Mouse (Mus musculus) spleen, adult 2 months (tissue): Measurements from ENCODE around the gene Rchy1.

Experiments
- CTCF ChIP-seq: fragments of 200-500 bp; IDR thresholded peaks from 2 replicates; pipeline ENCODE4 v1.5.1; 2011; ENCODE audit warnings: mild to moderate bottlenecking, inconsistent platforms; ENCODE audit not compliant: insufficient read depth, insufficient read length, insufficient replicate concordance; ENCODE audit errors: extremely low read depth
- POLR2A ChIP-seq: fragments of 200-500 bp; IDR thresholded peaks from 2 replicates; pipeline ENCODE4 v1.6.1; 2011; ENCODE audit warnings: low read depth, low read length, inconsistent platforms

DNA sequence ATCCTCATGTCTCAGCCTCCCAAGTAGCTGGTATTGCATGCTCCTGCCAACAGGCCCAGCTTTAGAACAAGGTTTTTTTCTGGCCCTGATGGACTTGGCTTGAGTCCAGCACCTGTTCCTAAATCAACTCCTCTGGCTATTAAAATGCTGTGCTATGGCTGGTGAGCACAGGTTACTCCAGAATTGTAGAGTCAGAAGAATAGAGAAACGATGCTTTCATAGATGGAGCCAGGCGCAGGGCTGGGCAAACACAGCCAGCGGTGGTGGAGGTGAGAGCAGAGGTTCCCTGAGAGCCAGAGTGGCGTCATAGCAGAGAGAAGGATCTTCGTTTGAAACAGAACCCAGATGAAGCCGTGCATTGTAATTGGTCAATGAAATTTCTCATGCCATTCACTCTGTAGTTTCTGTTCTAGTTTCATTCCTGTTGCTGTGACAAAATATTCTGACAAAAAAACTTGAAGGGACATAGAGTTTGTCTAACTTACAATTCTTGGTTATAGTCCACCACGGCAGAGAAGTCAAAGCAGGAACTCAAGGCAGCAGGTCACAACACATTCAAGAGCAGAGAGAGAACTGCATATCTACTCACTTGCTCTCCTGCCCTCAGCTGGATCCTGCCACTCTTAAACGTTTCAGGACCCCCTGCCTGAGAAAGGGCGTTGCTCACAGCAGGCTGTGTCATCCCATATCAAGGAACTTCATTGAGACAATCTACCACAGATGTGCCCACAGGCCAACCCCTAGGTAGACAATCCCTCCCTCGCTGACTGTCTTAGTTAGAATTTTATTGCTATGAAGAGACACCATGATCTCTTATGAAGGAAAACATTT lies 13.9 kb upstream of the Rchy1 start:
- TF ChIP-seq CTCF: no peak
- TF ChIP-seq POLR2A: no peak
